Mouse (Mus musculus) liver, embryonic 12.5 days (tissue): ENCODE measurements around the gene Luzp1. TPM values are rescaled to one million over a fixed set of nuclear protein-coding genes. Genes with fewer than 3 reads are reported as not detected.

ENCODE experiments used
- ATAC-seq: fragments of 200-750 bp; cut with Nextera tagmentation; 2 replicates; pipeline ENCODE4 v1.8.0; 2017; ENCODE audit warnings: moderate number of reproducible peaks, mild to moderate bottlenecking, moderate library complexity
- H3K27ac ChIP-seq: fragments of 300-500 bp; sonication (generic); 2 replicates; pipeline ENCODE4 v1.5.1; 2016; ENCODE audit warnings: mild to moderate bottlenecking
- H3K27me3 ChIP-seq: fragments of 300-500 bp; sonication (generic); replicated peaks from 2 replicates; pipeline ENCODE4 v1.6.1; 2016; ENCODE audit warnings: mild to moderate bottlenecking, moderate library complexity
- H3K36me3 ChIP-seq: fragments of 300-500 bp; sonication (generic); 2 replicates; pipeline ENCODE4 v1.6.1; 2016; ENCODE audit warnings: mild to moderate bottlenecking, moderate library complexity
- H3K4me1 ChIP-seq: fragments of 300-500 bp; sonication (generic); 2 replicates; pipeline ENCODE4 v1.6.1; 2016
- H3K4me2 ChIP-seq: fragments of 300-500 bp; sonication (generic); 2 replicates; pipeline ENCODE4 v1.6.1; 2016; ENCODE audit warnings: mild to moderate bottlenecking, moderate library complexity
- H3K4me3 ChIP-seq: fragments of 300-500 bp; sonication (generic); 2 replicates; pipeline ENCODE4 v1.5.1; 2016; ENCODE audit warnings: mild to moderate bottlenecking, moderate library complexity
- H3K9ac ChIP-seq: fragments of 300-500 bp; sonication (generic); 2 replicates; pipeline ENCODE4 v1.6.1; 2016; ENCODE audit warnings: mild to moderate bottlenecking, moderate library complexity
- H3K9me3 ChIP-seq: fragments of 300-500 bp; sonication (generic); replicated peaks from 2 replicates; pipeline ENCODE4 v1.6.1; 2016; ENCODE audit warnings: mild to moderate bottlenecking, moderate library complexity
- WGBS: fragments of 180-500 bp; shearing (Covaris S2); methylation state at CpG from one replicate; pipeline ENCODE4 v1.1.7; 2016; ENCODE audit not compliant: insufficient replicate concordance; 5-methylcytosine and 5-hydroxymethylcytosine counted together
- polyA plus RNA-seq: library from polyadenylated mRNA; unstranded; fragments of >200 nt; fragmentation: Nextera tagmentation; extraction: Ambion mirVana; gene quantifications from 2 replicates; pipeline ENCODE4 v1.2.1, GENCODE M21; 2016

Gene Luzp1
- polyA plus RNA-seq, 1 experiment from 2014 or later, result 25.7 TPM

GRCm38 (mm10) chr4:136599869-136600268 is 130.3 kb downstream of the Luzp1 start:
- no peak overlapping the region for H3K4me2 ChIP-seq
- 83% methylated on average over 3 of the region's 3 CpGs for WGBS
- H3K4me3 ChIP-seq, result no peak overlapping the region
- no peaks in the 10 kb centered on the region for H3K36me3 ChIP-seq
- no peak for ATAC-seq
- peaks cover 41% of the 10 kb centered on the region for H3K4me1 ChIP-seq
- H3K27ac ChIP-seq, result no peak overlapping the region
- no peaks in the 10 kb centered on the region for H3K27me3 ChIP-seq
- no peaks in the 10 kb centered on the region for H3K9me3 ChIP-seq
- no peak overlapping the region for H3K9ac ChIP-seq

GRCm38 (mm10) chr4:136600536-136600935 is 131.0 kb downstream of the Luzp1 start:
- Histone ChIP-seq H3K27ac (no peak overlapping the region), H3K27me3 (no peaks in the 10 kb centered on the region), H3K4me3 (peak overlapping the region; percentile 98), H3K36me3 (no peaks in the 10 kb centered on the region), H3K9me3 (no peaks in the 10 kb centered on the region), H3K4me1 (peaks cover 34% of the 10 kb centered on the region), H3K9ac (peak overlapping the region; percentile 99; the same call in 1 of the 2 replicates), H3K4me2 (peak overlapping the region; percentile 78)
- ATAC-seq, result no peak
- 82% methylated on average over 2 of the region's 2 CpGs for WGBS

GRCm38 (mm10) chr4:136601476-136601875 is 131.9 kb downstream of the Luzp1 start:
- no peaks in the 10 kb centered on the region for H3K9me3 ChIP-seq
- H3K36me3 ChIP-seq, result no peaks in the 10 kb centered on the region
- H3K27me3 ChIP-seq, result no peaks in the 10 kb centered on the region
- 2% methylated on average over 13 of the region's 13 CpGs for WGBS
- ATAC-seq, result no peak
- H3K4me1 ChIP-seq, result peaks cover 32% of the 10 kb centered on the region
- peak overlapping the region; percentile 78 for H3K4me2 ChIP-seq
- peak overlapping the region; percentile 98 for H3K4me3 ChIP-seq
- peak overlapping the region; percentile 91 for H3K27ac ChIP-seq
- H3K9ac ChIP-seq, result peak overlapping the region; percentile 99

GRCm38 (mm10) chr4:136602018-136602554 is 132.5 kb downstream of the Luzp1 start:
- Histone ChIP-seq H3K36me3 (no peaks in the 10 kb centered on the region), H3K9me3 (no peaks in the 10 kb centered on the region), H3K9ac (peak overlapping the region; percentile 99), H3K27me3 (no peaks in the 10 kb centered on the region), H3K4me3 (peak overlapping the region; percentile 98), H3K27ac (peak overlapping the region; percentile 91), H3K4me2 (peak overlapping the region; percentile 78), H3K4me1 (peaks cover 32% of the 10 kb centered on the region)
- under 1% methylated on average over 47 of the region's 68 CpGs for WGBS
- ATAC-seq, result peak; percentile 68

GRCm38 (mm10) chr4:136602568-136602967 is 133.0 kb downstream of the Luzp1 start, which contains the start of gene Kdm1a:
Gene Kdm1a (minus strand): TSS chr4:136602723.
- H3K9ac ChIP-seq, result peak within 1 kb of the TSS; percentile 99
- peak within 1 kb of the TSS; percentile 78 for H3K4me2 ChIP-seq
- peak; percentile 85 for ATAC-seq
- H3K4me1 ChIP-seq, result peaks cover 29% of the 10 kb centered on the region
- under 1% methylated on average over 44 of the region's 45 CpGs for WGBS
- no peaks in the 10 kb centered on the region for H3K27me3 ChIP-seq
- peak within 1 kb of the TSS; percentile 98 for H3K4me3 ChIP-seq
- peak within 1 kb of the TSS; percentile 91 for H3K27ac ChIP-seq
- H3K9me3 ChIP-seq, result no peaks in the 10 kb centered on the region
- H3K36me3 ChIP-seq, result no peaks in the 10 kb centered on the region

Other genes starting within 250 kb of the Luzp1 start
- 9.8 and 11.1 TPM in 2 replicates for gene Tcea3, start 222.0 kb upstream of the Luzp1 start, polyA plus RNA-seq
- gene Zfp46, start 185.1 kb upstream of the Luzp1 start, polyA plus RNA-seq, result 5.5 and 5.7 TPM in 2 replicates
- gene Hnrnpr, start 158.8 kb upstream of the Luzp1 start, polyA plus RNA-seq, result 84.7 and 87.9 TPM in 2 replicates
- gene Htr1d, start 46.2 kb upstream of the Luzp1 start, polyA plus RNA-seq, result not detected in 2 replicates
- gene 6030445D17Rik, start 7.5 kb upstream of the Luzp1 start, polyA plus RNA-seq, result 0.10 TPM in 1 of 2 replicates, not detected in the other
- gene Kdm1a, start 133.0 kb downstream of the Luzp1 start, polyA plus RNA-seq, result 31.3 and 31.9 TPM in 2 replicates
- gene Tex46, start 140.7 kb downstream of the Luzp1 start, polyA plus RNA-seq, result not detected in 2 replicates
- gene Lactbl1, start 152.9 kb downstream of the Luzp1 start, polyA plus RNA-seq, result not detected in 2 replicates